Mouse (Mus musculus) megakaryocyte, adult 5-6 weeks (primary cell): Measurements from ENCODE around the gene Sdhaf2. TPM values are rescaled to one million over a fixed set of nuclear protein-coding genes. Genes with fewer than 3 reads are reported as not detected.
A peak's percentile ranks its signal among the peaks of the same experiment; 100 is the strongest.
"Not testable (repeated sequence)": the region's sequence is repeated elsewhere in the genome, so short reads cannot be mapped to it uniquely, and the experiment has no call there.

Experiments
- ATAC-seq: 2 replicates; pipeline ENCODE4 v1.8.0; 2016; ENCODE audit warnings: mild to moderate bottlenecking, inconsistent platforms; ENCODE audit not compliant: poor library complexity, severe bottlenecking
- total RNA-seq, 2 experiments: library from RNA; stranded (forward) in 1 of 2; stranded (reverse) in 1 of 2; fragments of 153-499, 151-499 nt in 1 of 2; fragments of 221-1000, 200-1000 nt in 1 of 2; gene quantifications; 2 replicates each; pipeline versions ENCODE4 v1.2.3 to v1.2.4; 2015 to 2017

The Sdhaf2 gene
- total RNA-seq (2015) = 46.9 and 51.5 TPM in 2 replicates
- total RNA-seq (2017) = 54.6 and 55.9 TPM in 2 replicates

GRCm38 (mm10) chr19:10525910-10526309 is at the start of gene Sdhaf2:
Gene Sdhaf2, minus strand, starts transcription at chr19:10526142.
- 0 out of 2 replicates have a peak, but pooled peaks have one; percentile 31 for ATAC-seq

GRCm38 (mm10) chr19:10569627-10570026 is 43.7 kb upstream of the Sdhaf2 start:
- ATAC-seq = no peak

GRCm38 (mm10) chr19:10565217-10565616 is 39.3 kb upstream of the Sdhaf2 start:
- ATAC-seq = no peak

GRCm38 (mm10) chr19:10564278-10564677 is 38.3 kb upstream of the Sdhaf2 start:
- ATAC-seq = no peak

- no peak for ATAC-seq
Measured at GRCm38 (mm10) chr19:10562351-10562750, 36.4 kb upstream of the Sdhaf2 start.

GRCm38 (mm10) chr19:10561558-10562314 is 35.8 kb upstream of the Sdhaf2 start:
- no peak for ATAC-seq

GRCm38 (mm10) chr19:10560108-10560507 is 34.2 kb upstream of the Sdhaf2 start:
- ATAC-seq = no peak

GRCm38 (mm10) chr19:10557837-10558375 is 32.0 kb upstream of the Sdhaf2 start:
- ATAC-seq = not testable (repeated sequence)

- no peak for ATAC-seq
Measured at GRCm38 (mm10) chr19:10557430-10557829, 31.5 kb upstream of the Sdhaf2 start.

- ATAC-seq = no peak
Measured at GRCm38 (mm10) chr19:10557001-10557400, 31.1 kb upstream of the Sdhaf2 start.

- peak; percentile 97 for ATAC-seq
Measured at GRCm38 (mm10) chr19:10555624-10556510, 29.9 kb upstream of the Sdhaf2 start, which contains the start of gene Tmem216. Gene Tmem216, minus strand, starts transcription at chr19:10556238.

GRCm38 (mm10) chr19:10539454-10539853 is 13.5 kb upstream of the Sdhaf2 start:
- ATAC-seq = no peak

GRCm38 (mm10) chr19:10530082-10530481 is 4.1 kb upstream of the Sdhaf2 start:
- no peak for ATAC-seq

GRCm38 (mm10) chr19:10525106-10525901 is 638 bp downstream of the Sdhaf2 start, which contains the start of gene Cpsf7:
Gene Cpsf7, plus strand, starts transcription at chr19:10525266.
- ATAC-seq = peak; percentile 93

- ATAC-seq = no peak; the same call in 1 of the 2 replicates
Measured at GRCm38 (mm10) chr19:10524784-10525105, 1.2 kb downstream of the Sdhaf2 start.

- no peak for ATAC-seq
Measured at GRCm38 (mm10) chr19:10523483-10524080, 2.4 kb downstream of the Sdhaf2 start.

GRCm38 (mm10) chr19:10521926-10522325 is 4.0 kb downstream of the Sdhaf2 start:
- ATAC-seq = no peak

- no peak for ATAC-seq
Measured at GRCm38 (mm10) chr19:10520355-10520754, 5.6 kb downstream of the Sdhaf2 start.

GRCm38 (mm10) chr19:10510759-10511330 is 15.1 kb downstream of the Sdhaf2 start:
- ATAC-seq = peak; percentile 74

- ATAC-seq = peak; percentile 79
Measured at GRCm38 (mm10) chr19:10502571-10502970, 23.4 kb downstream of the Sdhaf2 start.
